Mouse (Mus musculus) myocyte (in vitro differentiated cells): ENCODE results near the gene Nectin1.

Experiments
- CEBPB ChIP-seq: IDR thresholded peaks from 2 replicates; pipeline ENCODE4 v1.6.1; 2011; ENCODE audit warnings: mild to moderate bottlenecking, moderate library complexity; ENCODE audit not compliant: poor library complexity, insufficient read depth, severe bottlenecking
- E2F4 ChIP-seq: IDR thresholded peaks from one replicate; pipeline ENCODE4 v1.6.1; 2011; ENCODE audit warnings: mild to moderate bottlenecking, control low read depth, moderate library complexity; ENCODE audit not compliant: insufficient read depth
- MAX ChIP-seq: IDR thresholded peaks from one replicate; pipeline ENCODE4 v1.6.1; 2011; ENCODE audit warnings: low read depth, mild to moderate bottlenecking, control low read depth
- POLR2A ChIP-seq: IDR thresholded peaks from one replicate; pipeline ENCODE4 v1.6.1; 2011; ENCODE audit warnings: low read depth, mild to moderate bottlenecking, control low read depth, moderate library complexity; ENCODE audit not compliant: insufficient read length
- POLR2AphosphoS2 ChIP-seq: IDR thresholded peaks from one replicate; pipeline ENCODE4 v1.6.1; 2011; ENCODE audit warnings: low read depth, control low read depth; ENCODE audit not compliant: insufficient read length
- REST ChIP-seq: IDR thresholded peaks from one replicate; pipeline ENCODE4 v1.6.1; 2011; ENCODE audit warnings: mild to moderate bottlenecking, control low read depth, moderate library complexity; ENCODE audit not compliant: insufficient read depth, insufficient read length
- TCF12 ChIP-seq: IDR thresholded peaks from one replicate; pipeline ENCODE4 v1.6.1; 2011; ENCODE audit warnings: mild to moderate bottlenecking, control low read depth; ENCODE audit not compliant: poor library complexity, insufficient read depth, severe bottlenecking

- TF ChIP-seq TCF12 (no peak), POLR2A (no peak), REST (no peak), MAX (no peak), E2F4 (no peak), CEBPB (no peak), POLR2AphosphoS2 (no peak)
Observed at GRCm38 (mm10) chr9:43742066-43742465, 1.7 kb upstream of the Nectin1 start.
